Mouse (Mus musculus): ENCODE measurements around the gene Gm21974. TPM values are rescaled to one million over a fixed set of nuclear protein-coding genes. Genes with fewer than 3 reads are reported as not detected.
"Not testable (repeated sequence)": the region's sequence is repeated elsewhere in the genome, so short reads cannot be mapped to it uniquely, and the experiment has no call there.

Gene Gm21974
- polyA plus RNA-seq, 1 experiment from 2014 or later = not detected

DNA sequence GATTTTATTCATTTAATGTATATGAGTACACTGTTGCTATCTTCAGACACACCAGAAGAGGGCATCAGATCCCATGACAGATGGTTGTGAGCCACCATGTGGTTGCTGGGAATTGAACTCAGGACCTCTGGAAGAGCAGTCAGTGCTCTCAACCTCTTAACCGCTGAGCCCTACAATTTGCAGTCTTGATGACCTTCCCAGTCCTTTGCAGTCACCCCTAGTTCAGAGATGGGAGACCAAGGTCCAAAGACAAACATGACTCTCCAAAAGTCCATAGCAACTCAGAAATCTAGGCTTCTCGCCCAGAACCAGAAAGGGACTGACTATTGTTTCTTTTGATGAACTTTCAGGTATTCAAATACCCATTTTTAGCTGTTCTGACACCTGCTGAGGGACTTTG lies 55.2 kb downstream of the Gm21974 start:
- H3K9ac ChIP-seq (ENCODE audit: low read length); H3K4me3 ChIP-seq (ENCODE audit: low read depth, low read length); H3K4me2 ChIP-seq (ENCODE audit: low read depth, severe bottlenecking); H3K27me3 ChIP-seq (ENCODE audit: control insufficient read depth, insufficient read depth, low read length); H3K36me3 ChIP-seq (ENCODE audit: control insufficient read depth, insufficient read depth, low read length); H3K27ac ChIP-seq (replicated peaks; ENCODE audit: low read depth, low read length); H3K4me1 ChIP-seq (ENCODE audit: control insufficient read depth, insufficient read depth, low read length); DNase-seq (ENCODE audit: low spot score); H3K9me3 ChIP-seq (ENCODE audit: control insufficient read depth, low read length); ATAC-seq (ENCODE audit: insufficient number of reproducible peaks, low FRiP score, low TSS enrichment, low read depth): not testable (repeated sequence)
- WGBS = 80% methylated on average over 2 of the region's 2 CpGs

DNA sequence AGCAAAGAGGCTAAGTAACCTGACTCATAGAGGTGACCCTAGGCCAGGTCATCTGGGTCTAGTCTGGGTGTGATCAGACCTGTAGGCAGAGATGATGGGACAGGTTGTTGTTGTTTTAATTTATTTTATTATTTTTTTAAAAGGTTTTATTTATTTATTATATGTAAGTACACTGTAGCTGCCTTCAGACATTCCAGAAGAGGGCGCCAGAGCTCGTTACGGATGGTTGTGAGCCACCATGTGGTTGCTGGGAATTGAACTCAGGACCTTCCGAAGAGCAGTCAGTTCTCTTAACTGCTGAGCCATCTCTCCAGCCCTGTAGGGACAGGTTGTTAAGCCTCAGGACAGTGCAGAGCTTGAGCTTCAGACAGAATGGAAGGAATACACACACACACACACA lies 57.4 kb downstream of the Gm21974 start:
- not testable (repeated sequence) for H3K36me3 ChIP-seq (ENCODE audit: control insufficient read depth, insufficient read depth, low read length); ATAC-seq (ENCODE audit: insufficient number of reproducible peaks, low FRiP score, low TSS enrichment, low read depth); H3K27ac ChIP-seq (replicated peaks; ENCODE audit: low read depth, low read length); DNase-seq (ENCODE audit: low spot score); H3K9me3 ChIP-seq (ENCODE audit: control insufficient read depth, low read length); H3K9ac ChIP-seq (ENCODE audit: low read length); H3K4me2 ChIP-seq (ENCODE audit: low read depth, severe bottlenecking); H3K4me3 ChIP-seq (ENCODE audit: low read depth, low read length); H3K27me3 ChIP-seq (ENCODE audit: control insufficient read depth, insufficient read depth, low read length); H3K4me1 ChIP-seq (ENCODE audit: control insufficient read depth, insufficient read depth, low read length)
- 79% methylated on average over 4 of the region's 4 CpGs for WGBS

DNA sequence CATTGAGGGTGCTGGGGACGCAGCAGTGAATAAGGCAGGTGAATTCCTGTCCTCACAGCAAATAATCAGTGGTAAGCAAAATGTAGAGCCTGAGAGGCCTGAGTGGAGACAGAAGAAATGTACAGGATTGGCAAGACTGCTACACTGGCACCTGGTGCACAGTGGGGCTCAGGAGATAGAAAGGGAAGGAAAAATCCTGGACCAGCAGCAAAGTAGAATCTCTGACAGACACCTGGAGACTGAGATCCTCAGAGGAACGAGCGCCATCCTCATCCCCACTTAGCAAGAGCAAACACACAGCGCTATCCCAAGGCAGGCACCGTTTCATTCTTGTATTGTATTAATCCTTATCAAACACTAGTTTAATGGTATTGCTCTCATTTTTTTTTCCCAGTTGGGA lies 57.8 kb downstream of the Gm21974 start:
- no peak overlapping the region for H3K27ac ChIP-seq (replicated peaks; ENCODE audit: low read depth, low read length)

More for the DNA sequence above, 57.8 kb downstream of the Gm21974 start:
- 92% methylated on average over 5 of the region's 5 CpGs for WGBS
- Histone ChIP-seq H3K36me3 (ENCODE audit: control insufficient read depth, insufficient read depth, low read length) (no peaks in the 10 kb centered on the region), H3K4me3 (ENCODE audit: low read depth, low read length) (no peak overlapping the region), H3K9ac (ENCODE audit: low read length) (no peak overlapping the region), H3K4me2 (ENCODE audit: low read depth, severe bottlenecking) (no peak overlapping the region), H3K4me1 (ENCODE audit: control insufficient read depth, insufficient read depth, low read length) (peaks cover 4% of the 10 kb centered on the region; the same call in 1 of the 2 replicates), H3K9me3 (ENCODE audit: control insufficient read depth, low read length) (no peaks in the 10 kb centered on the region), H3K27me3 (ENCODE audit: control insufficient read depth, insufficient read depth, low read length) (no peaks in the 10 kb centered on the region)
- no peak for DNase-seq (ENCODE audit: low spot score)
- no peak for ATAC-seq (ENCODE audit: insufficient number of reproducible peaks, low FRiP score, low TSS enrichment, low read depth)

Other genes starting within 250 kb of the Gm21974 start
- 83.9 and 85.5 TPM in 2 replicates for gene Bcl7c, start 186.5 kb downstream of the Gm21974 start, polyA plus RNA-seq (2014; fragmentation: Nextera tagmentation; extraction: Ambion mirVana)
- gene Ctf1, start 182.7 kb downstream of the Gm21974 start, polyA plus RNA-seq (2014; fragmentation: Nextera tagmentation; extraction: Ambion mirVana) = 19.6 and 21.4 TPM in 2 replicates
- 0.32 and 0.70 TPM in 2 replicates for gene Ctf2, start 163.3 kb downstream of the Gm21974 start, polyA plus RNA-seq (2014; fragmentation: Nextera tagmentation; extraction: Ambion mirVana)
- gene Fbxl19, start 150.9 kb downstream of the Gm21974 start, polyA plus RNA-seq (2014; fragmentation: Nextera tagmentation; extraction: Ambion mirVana) = 9.8 and 10.9 TPM in 2 replicates
- gene Orai3, start 125.6 kb downstream of the Gm21974 start, polyA plus RNA-seq (2014; fragmentation: Nextera tagmentation; extraction: Ambion mirVana) = 11.7 and 12.3 TPM in 2 replicates
- 31.5 and 38.0 TPM in 2 replicates for gene Setd1a, start 118.8 kb downstream of the Gm21974 start, polyA plus RNA-seq (2014; fragmentation: Nextera tagmentation; extraction: Ambion mirVana)
- gene Gm49388, start 109.8 kb downstream of the Gm21974 start, polyA plus RNA-seq (2014; fragmentation: Nextera tagmentation; extraction: Ambion mirVana) = not detected in 2 replicates
- gene Hsd3b7, start 94.8 kb downstream of the Gm21974 start, polyA plus RNA-seq (2014; fragmentation: Nextera tagmentation; extraction: Ambion mirVana) = 7.0 and 8.0 TPM in 2 replicates
- 16.0 and 17.3 TPM in 2 replicates for gene Stx4a, start 71.2 kb downstream of the Gm21974 start, polyA plus RNA-seq (2014; fragmentation: Nextera tagmentation; extraction: Ambion mirVana)
- 6.7 and 8.0 TPM in 2 replicates for gene Stx1b, start 70.9 kb downstream of the Gm21974 start, polyA plus RNA-seq (2014; fragmentation: Nextera tagmentation; extraction: Ambion mirVana)
- gene Zfp646, start 19.2 kb downstream of the Gm21974 start, polyA plus RNA-seq (2014; fragmentation: Nextera tagmentation; extraction: Ambion mirVana) = 15.8 and 21.2 TPM in 2 replicates
- gene Zfp668, start 18.6 kb downstream of the Gm21974 start, polyA plus RNA-seq (2014; fragmentation: Nextera tagmentation; extraction: Ambion mirVana) = 27.7 and 28.9 TPM in 2 replicates
- gene Prss53, start 4.5 kb downstream of the Gm21974 start, polyA plus RNA-seq (2014; fragmentation: Nextera tagmentation; extraction: Ambion mirVana) = 0.85 and 0.92 TPM in 2 replicates
- 63.1 and 66.6 TPM in 2 replicates for gene Vkorc1, start 163 bp upstream of the Gm21974 start, polyA plus RNA-seq (2014; fragmentation: Nextera tagmentation; extraction: Ambion mirVana)
- 124 TPM in 2 replicates for gene Bckdk, start 8.6 kb upstream of the Gm21974 start, polyA plus RNA-seq (2014; fragmentation: Nextera tagmentation; extraction: Ambion mirVana)
- 48.2 and 53.7 TPM in 2 replicates for gene Kat8, start 17.1 kb upstream of the Gm21974 start, polyA plus RNA-seq (2014; fragmentation: Nextera tagmentation; extraction: Ambion mirVana)
- 4.0 and 5.0 TPM in 2 replicates for gene Prss8, start 34.6 kb upstream of the Gm21974 start, polyA plus RNA-seq (2014; fragmentation: Nextera tagmentation; extraction: Ambion mirVana)
- gene Prss36, start 51.3 kb upstream of the Gm21974 start, polyA plus RNA-seq (2014; fragmentation: Nextera tagmentation; extraction: Ambion mirVana) = 11.5 and 13.3 TPM in 2 replicates
- gene Fus, start 72.0 kb upstream of the Gm21974 start, polyA plus RNA-seq (2014; fragmentation: Nextera tagmentation; extraction: Ambion mirVana) = 62.7 and 63.1 TPM in 2 replicates
- gene Pycard, start 98.4 kb upstream of the Gm21974 start, polyA plus RNA-seq (2014; fragmentation: Nextera tagmentation; extraction: Ambion mirVana) = 6.7 and 6.9 TPM in 2 replicates
- 0.10 and 0.20 TPM in 2 replicates for gene Trim72, start 108.5 kb upstream of the Gm21974 start, polyA plus RNA-seq (2014; fragmentation: Nextera tagmentation; extraction: Ambion mirVana)
- gene Itgam, start 167.2 kb upstream of the Gm21974 start, polyA plus RNA-seq (2014; fragmentation: Nextera tagmentation; extraction: Ambion mirVana) = 0.18 and 0.28 TPM in 2 replicates
- gene Gm49368, start 167.2 kb upstream of the Gm21974 start, polyA plus RNA-seq (2014; fragmentation: Nextera tagmentation; extraction: Ambion mirVana) = not detected in 2 replicates
- gene Itgax, start 234.1 kb upstream of the Gm21974 start, polyA plus RNA-seq (2014; fragmentation: Nextera tagmentation; extraction: Ambion mirVana) = not detected in 2 replicates